ENCODE assay signal across 11 mouse cellular contexts in genomic region chr1:35960844-35961243, GRCm38 (mm10).
"Had no signal": no experiment of that assay in that cellular context is flagged by ENCODE, and none has a peak within 500 bp of the region (broad histone marks: within the 10 kb centered on the region; RNA-seq: fewer than 3 reads in every experiment).

No protein-coding gene starts in this region.

- H3K4me1 ChIP-seq: limb, embryonic 12.5 days had no signal

- H3K36me3 ChIP-seq: limb, embryonic 12.5 days; lung, embryonic 15.5 days had no signal

- H3K27me3 ChIP-seq: limb, embryonic 12.5 days; lung, embryonic 15.5 days; midbrain, embryonic 12.5 days had no signal

- H3K9me3 ChIP-seq: lung, embryonic 15.5 days had no signal

- H3K27ac ChIP-seq: layer of hippocampus, adult 2 months; limb, embryonic 12.5 days; lung, embryonic 15.5 days; macrophage; midbrain, embryonic 12.5 days had no signal

- DNase-seq: kidney, adult 2 months; lung, postnatal 14 days; right cerebral cortex, adult 18-20 months; right cerebral cortex, postnatal 25 days; thymus, postnatal 36 days had no signal

- H3K9ac ChIP-seq: limb, embryonic 12.5 days; lung, embryonic 15.5 days; midbrain, embryonic 12.5 days had no signal

- H3K4me3 ChIP-seq: layer of hippocampus, adult 2 months; limb, embryonic 12.5 days; lung, embryonic 15.5 days; megakaryocyte, embryonic 14.5 days; midbrain, embryonic 12.5 days had no signal

- H3K4me2 ChIP-seq: limb, embryonic 12.5 days; lung, embryonic 15.5 days; midbrain, embryonic 12.5 days had no signal
